Mouse (Mus musculus) stomach, embryonic 15.5 days (tissue): ENCODE data around the gene Tle6. TPM values are rescaled to one million over a fixed set of nuclear protein-coding genes. Genes with fewer than 3 reads are reported as not detected.

Experiments used
- ATAC-seq: fragments of 200-750 bp; cut with Nextera tagmentation; 2 replicates; pipeline ENCODE4 v1.8.0; 2017; ENCODE audit warnings: low read depth, moderate number of reproducible peaks, moderate TSS enrichment; ENCODE audit not compliant: insufficient read depth, low FRiP score
- H3K27ac ChIP-seq: fragments of 300-500 bp; sonication (generic); 2 replicates; pipeline ENCODE4 v1.5.1; 2015; ENCODE audit warnings: mild to moderate bottlenecking, inconsistent platforms
- H3K27me3 ChIP-seq: fragments of 300-500 bp; sonication (generic); replicated peaks from 2 replicates; pipeline ENCODE4 v1.6.1; 2015; ENCODE audit warnings: inconsistent platforms
- H3K36me3 ChIP-seq: fragments of 300-500 bp; sonication (generic); 2 replicates; pipeline ENCODE4 v1.6.1; 2015; ENCODE audit warnings: inconsistent platforms
- H3K4me1 ChIP-seq: fragments of 300-500 bp; sonication (generic); 2 replicates; pipeline ENCODE4 v1.6.1; 2015; ENCODE audit warnings: inconsistent platforms
- H3K4me2 ChIP-seq: fragments of 300-500 bp; sonication (generic); 2 replicates; pipeline ENCODE4 v1.6.1; 2015; ENCODE audit warnings: mild to moderate bottlenecking, inconsistent platforms
- H3K4me3 ChIP-seq: fragments of 300-500 bp; sonication (generic); replicated peaks from 2 replicates; pipeline ENCODE4 v1.5.1; 2015; ENCODE audit warnings: inconsistent platforms
- H3K9ac ChIP-seq: fragments of 300-500 bp; sonication (generic); 2 replicates; pipeline ENCODE4 v1.6.1; 2015; ENCODE audit warnings: inconsistent platforms
- H3K9me3 ChIP-seq: fragments of 300-500 bp; sonication (generic); 2 replicates; pipeline ENCODE4 v1.6.1; 2016; ENCODE audit warnings: inconsistent platforms
- WGBS: fragments of 180-500 bp; shearing (Covaris S2); methylation state at CpG from one replicate; pipeline ENCODE4 v1.1.7; 2015; 5-methylcytosine and 5-hydroxymethylcytosine counted together
- polyA plus RNA-seq: library from polyadenylated mRNA; unstranded; fragments of >200 nt; fragmentation: Nextera tagmentation; extraction: Ambion mirVana; gene quantifications from 2 replicates; pipeline ENCODE4 v1.2.1, GENCODE M21; 2015

Tle6 gene
- polyA plus RNA-seq, 1 experiment from 2014 or later, result 31.2 TPM

GRCm38 (mm10) chr10:81579967-81580366, 20.9 kb downstream of the Tle6 start:
- 74% methylated on average over 4 of the region's 4 CpGs for WGBS

GRCm38 (mm10) chr10:81575695-81576094, 25.2 kb downstream of the Tle6 start:
- peaks cover 36% of the 10 kb centered on the region for H3K4me1 ChIP-seq
- H3K27ac ChIP-seq, result no peak overlapping the region
- peak overlapping the region; percentile 52 for H3K4me3 ChIP-seq
- WGBS, result 2% methylated on average over 6 of the region's 6 CpGs
- no peak for ATAC-seq
- H3K4me2 ChIP-seq, result peak overlapping the region; percentile 78
- peak overlapping the region; percentile 37 for H3K9ac ChIP-seq
- H3K36me3 ChIP-seq, result peaks cover 5% of the 10 kb centered on the region; the same call in 1 of the 2 replicates
- H3K9me3 ChIP-seq, result no peaks in the 10 kb centered on the region
- 0 out of 2 replicates have a peak, but pooled peaks cover 2% of the 10 kb centered on the region for H3K27me3 ChIP-seq

More at GRCm38 (mm10) chr10:81579967-81580366, 20.9 kb downstream of the Tle6 start:
- Histone ChIP-seq H3K9ac (no peak overlapping the region), H3K36me3 (peaks cover 5% of the 10 kb centered on the region; the same call in 1 of the 2 replicates), H3K27ac (no peak overlapping the region), H3K4me2 (0 out of 2 replicates have a peak overlapping the region, but pooled peaks have one; percentile 11), H3K4me1 (peaks cover 9% of the 10 kb centered on the region; the same call in 1 of the 2 replicates), H3K4me3 (no peak overlapping the region), H3K27me3 (0 out of 2 replicates have a peak, but pooled peaks cover 2% of the 10 kb centered on the region), H3K9me3 (no peaks in the 10 kb centered on the region)
- ATAC-seq, result no peak

GRCm38 (mm10) chr10:81575208-81575631, 25.7 kb downstream of the Tle6 start:
- 0 out of 2 replicates have a peak, but pooled peaks have one; percentile 3 for ATAC-seq
- Histone ChIP-seq H3K4me3 (peak overlapping the region; percentile 52), H3K36me3 (peaks cover 5% of the 10 kb centered on the region; the same call in 1 of the 2 replicates), H3K4me1 (peaks cover 41% of the 10 kb centered on the region), H3K9ac (peak overlapping the region; percentile 37), H3K27me3 (0 out of 2 replicates have a peak, but pooled peaks cover 2% of the 10 kb centered on the region), H3K9me3 (no peaks in the 10 kb centered on the region), H3K27ac (no peak overlapping the region), H3K4me2 (peak overlapping the region; percentile 78)
- under 1% methylated on average over 30 of the region's 30 CpGs for WGBS

GRCm38 (mm10) chr10:81574081-81575056, 26.5 kb downstream of the Tle6 start, which contains the start of gene Tle2:
TSS of gene Tle2 (plus strand) at chr10:81574561.
- H3K4me1 ChIP-seq, result peaks cover 48% of the 10 kb centered on the region
- no peak for ATAC-seq
- 27% methylated on average over 10 of the region's 10 CpGs for WGBS

GRCm38 (mm10) chr10:81572975-81573374, 27.9 kb downstream of the Tle6 start:
- WGBS, result 18% methylated on average over 9 of the region's 9 CpGs
- no peaks in the 10 kb centered on the region for H3K27me3 ChIP-seq
- peak overlapping the region; percentile 87; the same call in 1 of the 2 replicates for H3K27ac ChIP-seq
- H3K9ac ChIP-seq, result no peak overlapping the region
- H3K4me2 ChIP-seq, result peak overlapping the region; percentile 59
- H3K36me3 ChIP-seq, result no peaks in the 10 kb centered on the region
- peaks cover 61% of the 10 kb centered on the region for H3K4me1 ChIP-seq
- H3K4me3 ChIP-seq, result 0 out of 2 replicates have a peak overlapping the region, but pooled peaks have one; percentile 1
- no peak for ATAC-seq
- no peaks in the 10 kb centered on the region for H3K9me3 ChIP-seq

More at GRCm38 (mm10) chr10:81574081-81575056, 26.5 kb downstream of the Tle6 start, which contains the start of gene Tle2:
- H3K4me2 ChIP-seq, result peak within 1 kb of the TSS; percentile 78
- H3K27me3 ChIP-seq, result 0 out of 2 replicates have a peak, but pooled peaks cover 2% of the 10 kb centered on the region
- peaks cover 5% of the 10 kb centered on the region; the same call in 1 of the 2 replicates for H3K36me3 ChIP-seq
- peak within 1 kb of the TSS; percentile 37 for H3K9ac ChIP-seq
- peak within 1 kb of the TSS; percentile 52 for H3K4me3 ChIP-seq
- H3K9me3 ChIP-seq, result no peaks in the 10 kb centered on the region
- H3K27ac ChIP-seq, result peak within 1 kb of the TSS; percentile 87; the same call in 1 of the 2 replicates

- Histone ChIP-seq H3K36me3 (no peaks in the 10 kb centered on the region), H3K9ac (peak overlapping the region; percentile 9; the same call in 1 of the 2 replicates), H3K27me3 (no peaks in the 10 kb centered on the region), H3K27ac (peak overlapping the region; percentile 87), H3K9me3 (no peaks in the 10 kb centered on the region), H3K4me3 (peak overlapping the region; percentile 49), H3K4me1 (peaks cover 62% of the 10 kb centered on the region), H3K4me2 (peak overlapping the region; percentile 59)
- 9% methylated on average over 9 of the region's 9 CpGs for WGBS
- peak; percentile 3; the same call in 1 of the 2 replicates for ATAC-seq
Observed at GRCm38 (mm10) chr10:81572133-81572671, 28.7 kb downstream of the Tle6 start.

- peaks cover 5% of the 10 kb centered on the region for H3K36me3 ChIP-seq
- peak overlapping the region; percentile 86 for H3K4me2 ChIP-seq
- H3K9ac ChIP-seq, result peak overlapping the region; percentile 22; the same call in 1 of the 2 replicates
- peak overlapping the region; percentile 91 for H3K27ac ChIP-seq
- under 1% methylated on average over 18 of the region's 18 CpGs for WGBS
- peaks cover 62% of the 10 kb centered on the region for H3K4me1 ChIP-seq
- H3K9me3 ChIP-seq, result no peaks in the 10 kb centered on the region
- ATAC-seq, result peak; percentile 91
- no peaks in the 10 kb centered on the region for H3K27me3 ChIP-seq
- peak overlapping the region; percentile 49 for H3K4me3 ChIP-seq
Observed at GRCm38 (mm10) chr10:81571501-81571876, 29.4 kb downstream of the Tle6 start.

GRCm38 (mm10) chr10:81570831-81571500, 29.9 kb downstream of the Tle6 start:
- Histone ChIP-seq H3K9ac (peak overlapping the region; percentile 22; the same call in 1 of the 2 replicates), H3K27ac (peak overlapping the region; percentile 91), H3K27me3 (no peaks in the 10 kb centered on the region), H3K4me1 (peaks cover 62% of the 10 kb centered on the region), H3K9me3 (no peaks in the 10 kb centered on the region), H3K36me3 (peaks cover 8% of the 10 kb centered on the region), H3K4me2 (peak overlapping the region; percentile 86), H3K4me3 (peak overlapping the region; percentile 49)
- under 1% methylated on average over 32 of the region's 34 CpGs for WGBS
- peak; percentile 42; the same call in 1 of the 2 replicates for ATAC-seq

GRCm38 (mm10) chr10:81570238-81570800, 30.6 kb downstream of the Tle6 start:
- Histone ChIP-seq H3K9me3 (no peaks in the 10 kb centered on the region), H3K4me2 (peak overlapping the region; percentile 86), H3K27ac (peak overlapping the region; percentile 91), H3K9ac (no peak overlapping the region), H3K27me3 (no peaks in the 10 kb centered on the region), H3K36me3 (peaks cover 15% of the 10 kb centered on the region), H3K4me3 (peak overlapping the region; percentile 49), H3K4me1 (peaks cover 57% of the 10 kb centered on the region)
- ATAC-seq, result no peak
- 4% methylated on average over 11 of the region's 11 CpGs for WGBS

GRCm38 (mm10) chr10:81569507-81570237, 31.2 kb downstream of the Tle6 start:
- H3K4me1 ChIP-seq, result peaks cover 58% of the 10 kb centered on the region
- no peak overlapping the region for H3K9ac ChIP-seq
- ATAC-seq, result no peak
- H3K27me3 ChIP-seq, result no peaks in the 10 kb centered on the region
- no peaks in the 10 kb centered on the region for H3K9me3 ChIP-seq
- H3K4me2 ChIP-seq, result peak overlapping the region; percentile 86; the same call in 1 of the 2 replicates
- 62% methylated on average over 9 of the region's 9 CpGs for WGBS
- H3K4me3 ChIP-seq, result no peak overlapping the region; the same call in 1 of the 2 replicates
- H3K27ac ChIP-seq, result peak overlapping the region; percentile 91
- H3K36me3 ChIP-seq, result peaks cover 20% of the 10 kb centered on the region
